Mouse (Mus musculus) lung, postnatal 0 days (tissue): ENCODE data around the gene Prkcb.

Experiments
- CTCF ChIP-seq: IDR thresholded peaks from 2 replicates; pipeline ENCODE4 v1.5.1; 2016; ENCODE audit warnings: antibody characterized with exemption, mild to moderate bottlenecking
- EP300 ChIP-seq: IDR thresholded peaks from 2 replicates; pipeline ENCODE4 v1.6.1; 2016; ENCODE audit warnings: antibody characterized with exemption, mild to moderate bottlenecking, control low read depth

DNA sequence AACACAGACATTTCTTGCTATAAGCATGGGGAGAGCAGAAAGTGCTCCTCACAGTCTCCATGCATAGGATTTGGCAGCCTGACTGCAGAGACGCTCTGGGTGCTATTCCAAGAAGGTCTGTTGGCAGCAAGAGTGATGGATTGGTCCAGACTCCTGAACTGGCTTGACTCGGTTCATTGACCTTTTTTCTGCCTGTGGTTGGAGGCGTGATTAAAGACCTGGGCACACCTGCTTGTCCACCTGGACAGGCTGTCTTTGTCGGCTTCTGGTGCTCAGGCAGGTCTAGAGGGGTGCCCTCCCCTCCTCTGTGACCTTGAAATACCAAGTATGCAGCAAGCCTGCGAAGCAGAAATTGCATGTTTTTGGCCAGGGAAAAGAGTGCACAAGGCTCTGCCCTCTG lies 140.6 kb downstream of the Prkcb start:
- TF ChIP-seq CTCF (no peak), EP300 (no peak)
